Mouse (Mus musculus) spleen, adult 2 months (tissue): ENCODE results near the gene Pcbp3. TPM values are rescaled to one million over a fixed set of nuclear protein-coding genes. Genes with fewer than 3 reads are reported as not detected.

Experiments used
- DNase-seq, 2 experiments: peaks; one replicate each; pipeline versions ENCODE4 v3.0.0 to v3.0.0-alpha.2; 2012 to 2021; ENCODE audit warnings: low spot score in 2 of 2, low read depth in 1 of 2
- H3K27ac ChIP-seq: fragments of 200-500 bp; 2 replicates; pipeline ENCODE4 v1.5.1; 2012; ENCODE audit warnings: low read length, inconsistent platforms; ENCODE audit not compliant: insufficient read depth
- H3K27me3 ChIP-seq: fragments of 200-500 bp; 2 replicates; pipeline ENCODE4 v1.6.1; 2012; ENCODE audit warnings: mild to moderate bottlenecking, moderate library complexity, low read length, inconsistent platforms; ENCODE audit not compliant: control insufficient read depth, insufficient read depth
- H3K36me3 ChIP-seq: fragments of 200-500 bp; 2 replicates; pipeline ENCODE4 v1.6.1; 2012; ENCODE audit warnings: mild to moderate bottlenecking, low read length, inconsistent platforms; ENCODE audit not compliant: control insufficient read depth, insufficient read depth
- H3K4me1 ChIP-seq: fragments of 200-500 bp; 2 replicates; pipeline ENCODE4 v1.6.1; 2011; ENCODE audit warnings: inconsistent platforms; ENCODE audit not compliant: control insufficient read depth, insufficient read depth, insufficient read length
- H3K4me3 ChIP-seq: fragments of 200-500 bp; 2 replicates; pipeline ENCODE4 v1.5.1; 2011; ENCODE audit warnings: mild to moderate bottlenecking, inconsistent platforms; ENCODE audit not compliant: insufficient read depth, insufficient read length; ENCODE audit errors: extremely low read depth
- CTCF ChIP-seq: fragments of 200-500 bp; IDR thresholded peaks from 2 replicates; pipeline ENCODE4 v1.5.1; 2011; ENCODE audit warnings: mild to moderate bottlenecking, inconsistent platforms; ENCODE audit not compliant: insufficient read depth, insufficient read length, insufficient replicate concordance; ENCODE audit errors: extremely low read depth
- POLR2A ChIP-seq: fragments of 200-500 bp; IDR thresholded peaks from 2 replicates; pipeline ENCODE4 v1.6.1; 2011; ENCODE audit warnings: low read depth, low read length, inconsistent platforms
- WGBS: fragments of 180-500 bp; shearing (Covaris S2); methylation state at CpG from one replicate; pipeline ENCODE4 v1.1.7; 2018; 5-methylcytosine and 5-hydroxymethylcytosine counted together
- polyA plus RNA-seq: library from polyadenylated mRNA; depleted of rRNA; stranded (reverse); fragments of >200 nt; gene quantifications from 2 replicates; pipeline ENCODE4 v1.2.3, GENCODE M21; 2012

The Pcbp3 gene
- polyA plus RNA-seq, 1 experiment, result 3.8 TPM

DNA sequence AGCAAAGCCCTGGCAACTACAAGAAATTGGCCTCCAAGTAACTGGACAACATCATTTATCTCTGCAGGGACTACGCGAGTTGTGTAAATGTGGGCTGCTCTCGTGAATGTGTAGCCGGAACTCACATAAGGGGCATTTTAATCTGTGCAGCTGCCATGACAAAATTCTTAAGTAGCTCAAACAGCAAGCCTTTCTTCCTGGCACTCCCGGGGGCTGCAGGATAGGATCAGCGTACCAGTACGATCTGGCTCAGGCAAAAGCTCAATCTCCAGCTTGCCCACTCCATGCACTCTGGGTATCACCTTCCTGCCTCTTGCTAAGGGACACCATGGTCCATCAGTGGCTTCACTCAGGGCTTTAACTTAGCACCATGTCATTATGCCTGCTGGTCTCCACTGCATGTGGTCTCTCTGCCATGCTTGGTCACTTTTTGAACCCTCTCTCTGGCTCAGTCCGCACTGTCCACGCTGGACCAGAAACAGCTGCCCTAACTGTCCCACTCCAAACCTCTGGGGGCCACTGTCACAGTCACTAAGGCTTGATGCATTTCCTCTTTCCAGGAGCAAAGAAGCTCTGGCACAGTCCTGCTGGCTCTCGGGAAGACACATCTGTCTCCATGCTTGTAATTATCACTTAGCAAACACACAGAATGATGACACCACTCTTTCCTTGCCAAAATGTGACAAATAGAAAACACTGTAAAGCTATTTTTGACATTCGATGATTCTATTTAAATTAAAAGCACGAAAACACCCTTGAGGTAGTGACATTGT lies 102.1 kb downstream of the Pcbp3 start:
- H3K36me3 ChIP-seq, result no peaks in the 10 kb centered on the region
- 86% methylated on average over 12 of the region's 12 CpGs for WGBS
- no peak overlapping the region for H3K27ac ChIP-seq
- no peak for TF ChIP-seq CTCF
- TF ChIP-seq POLR2A, result no peak
- H3K27me3 ChIP-seq, result no peaks in the 10 kb centered on the region
- no peak for DNase-seq
- no peaks in the 10 kb centered on the region; the same call in 1 of the 2 replicates for H3K4me1 ChIP-seq
- no peak overlapping the region for H3K4me3 ChIP-seq

DNA sequence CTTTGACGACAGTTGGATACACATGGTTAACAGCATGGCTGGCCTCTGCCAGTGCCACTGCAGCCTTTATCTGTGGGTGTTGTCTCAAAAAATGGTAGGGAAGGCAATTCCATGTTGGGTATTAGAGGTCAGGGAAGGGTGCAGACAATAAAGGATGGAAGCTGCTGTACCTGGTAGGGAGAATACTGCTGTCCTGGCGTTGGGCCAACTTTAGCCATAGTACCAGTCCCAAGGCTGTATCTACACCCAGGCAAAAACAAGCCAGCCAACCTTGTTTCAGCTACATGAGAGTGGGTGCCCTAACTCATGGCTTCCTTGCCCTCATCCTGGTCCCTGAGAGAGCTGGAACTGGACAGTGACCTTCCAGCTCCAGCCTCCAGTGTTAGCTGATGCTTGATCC lies 103.8 kb downstream of the Pcbp3 start:
- no peaks in the 10 kb centered on the region; the same call in 1 of the 2 replicates for H3K4me1 ChIP-seq
- WGBS, result 99% methylated on average over 2 of the region's 2 CpGs

GRCm38 (mm10) chr10:76846480-76846879 lies 115.2 kb downstream of the Pcbp3 start:
- WGBS, result 89% methylated on average over 5 of the region's 5 CpGs
- Histone ChIP-seq H3K36me3 (no peaks in the 10 kb centered on the region), H3K4me3 (no peak overlapping the region), H3K27me3 (no peaks in the 10 kb centered on the region), H3K4me1 (no peaks in the 10 kb centered on the region), H3K27ac (no peak overlapping the region)
- DNase-seq, result no peak
- no peak for TF ChIP-seq POLR2A
- no peak for TF ChIP-seq CTCF

More for the DNA sequence above, 103.8 kb downstream of the Pcbp3 start:
- H3K36me3 ChIP-seq, result no peaks in the 10 kb centered on the region
- no peak for DNase-seq
- H3K4me3 ChIP-seq, result no peak overlapping the region
- no peak overlapping the region for H3K27ac ChIP-seq
- H3K27me3 ChIP-seq, result no peaks in the 10 kb centered on the region
- no peak for TF ChIP-seq POLR2A
- TF ChIP-seq CTCF, result no peak

DNA sequence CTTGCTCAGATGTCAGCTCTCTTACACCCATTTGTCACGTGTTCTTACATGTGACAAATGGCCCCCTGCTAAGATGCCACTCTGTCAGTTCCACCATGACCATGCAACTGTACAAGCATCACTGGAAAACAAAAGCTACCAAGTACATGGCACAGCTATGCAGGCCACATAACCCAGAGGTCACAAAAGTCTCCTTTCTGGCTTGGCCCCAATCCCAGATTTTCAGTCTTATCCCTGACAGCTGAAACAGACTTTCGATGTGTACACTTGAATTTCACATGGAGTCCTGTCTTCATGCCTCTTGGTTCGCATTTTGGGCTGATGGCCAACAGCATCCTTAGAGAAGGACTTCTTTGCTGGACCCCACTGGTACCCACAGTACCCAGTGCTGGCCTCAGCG lies 116.8 kb downstream of the Pcbp3 start:
- no peaks in the 10 kb centered on the region for H3K4me1 ChIP-seq
- WGBS, result 83% methylated on average over 4 of the region's 4 CpGs
- TF ChIP-seq CTCF (no peak), POLR2A (no peak)
- no peaks in the 10 kb centered on the region for H3K36me3 ChIP-seq
- H3K4me3 ChIP-seq, result no peak overlapping the region
- no peaks in the 10 kb centered on the region for H3K27me3 ChIP-seq
- no peak for DNase-seq
- no peak overlapping the region for H3K27ac ChIP-seq

DNA sequence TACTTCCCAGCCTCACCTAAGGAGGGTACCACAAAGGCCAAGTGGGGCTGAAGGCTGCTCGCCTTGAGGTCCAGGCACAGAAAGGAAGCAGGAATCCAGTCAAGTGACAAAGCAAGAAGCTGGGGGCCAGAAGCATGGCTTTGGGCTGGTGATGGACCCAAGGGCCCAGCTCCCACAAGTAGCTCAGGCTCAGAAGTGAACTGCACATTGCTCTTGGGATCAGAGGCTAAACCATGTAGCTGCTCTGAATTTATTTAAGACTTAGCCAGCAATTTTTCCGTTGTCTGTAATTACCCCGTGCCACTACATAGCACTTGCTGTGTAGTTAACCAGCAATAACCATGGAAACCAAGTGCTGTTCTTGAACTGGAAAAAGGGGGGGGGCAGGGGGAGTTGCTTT lies 117.3 kb downstream of the Pcbp3 start:
- H3K4me3 ChIP-seq, result no peak overlapping the region
- H3K27ac ChIP-seq, result no peak overlapping the region
- DNase-seq, result no peak
- no peaks in the 10 kb centered on the region for H3K27me3 ChIP-seq
- WGBS, result 83% methylated on average over 3 of the region's 3 CpGs
- no peak for TF ChIP-seq CTCF
- no peak for TF ChIP-seq POLR2A
- no peaks in the 10 kb centered on the region for H3K36me3 ChIP-seq
- H3K4me1 ChIP-seq, result no peaks in the 10 kb centered on the region

DNA sequence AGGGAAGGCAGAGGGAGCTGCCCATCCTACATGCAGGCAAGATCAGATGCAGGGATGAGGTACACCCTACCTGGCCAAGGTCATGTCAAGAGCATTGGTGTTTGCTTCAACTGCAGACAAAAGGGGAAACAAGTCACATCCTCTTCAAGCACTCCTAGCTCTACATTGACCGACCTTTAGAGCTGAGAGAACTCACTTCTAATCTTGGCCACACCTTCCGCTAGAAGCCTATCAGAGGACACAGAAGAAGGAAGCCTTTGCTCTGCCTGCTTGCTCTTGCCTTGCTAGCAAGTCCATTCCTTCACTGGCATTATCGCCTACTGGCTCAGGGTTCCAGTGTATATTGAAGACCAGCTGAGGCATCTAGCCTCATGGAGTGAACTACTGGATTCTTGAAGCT lies 119.6 kb downstream of the Pcbp3 start:
- 76% methylated on average over 3 of the region's 3 CpGs for WGBS
- DNase-seq, result no peak

DNA sequence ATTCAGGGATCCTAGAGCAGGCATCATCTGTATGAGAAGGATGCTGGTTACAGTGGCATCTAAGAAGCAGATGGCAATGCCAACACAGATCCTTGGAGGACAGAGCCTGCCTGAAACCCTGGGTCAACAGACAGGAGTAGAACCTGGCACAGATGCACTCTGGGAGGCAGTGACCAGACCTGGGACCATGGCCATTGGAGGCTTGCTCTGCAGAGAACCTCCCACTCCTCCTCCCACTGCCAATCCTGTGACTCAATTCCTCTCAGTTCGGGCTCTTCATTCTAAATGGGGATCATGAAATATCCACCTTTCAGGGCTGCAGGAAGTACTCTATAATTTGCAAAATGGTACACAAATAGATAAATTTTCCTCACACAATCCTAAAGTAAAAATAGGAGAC lies 120.5 kb downstream of the Pcbp3 start:
- Histone ChIP-seq H3K4me1 (no peaks in the 10 kb centered on the region), H3K4me3 (no peak overlapping the region), H3K36me3 (no peaks in the 10 kb centered on the region), H3K27ac (no peak overlapping the region), H3K27me3 (no peaks in the 10 kb centered on the region)
- DNase-seq, result no peak
- TF ChIP-seq CTCF (no peak), POLR2A (no peak)
- 83% methylated on average over 1 of the region's 1 CpGs for WGBS

More for the DNA sequence above, 119.6 kb downstream of the Pcbp3 start:
- TF ChIP-seq CTCF, result no peak
- no peak for TF ChIP-seq POLR2A
- H3K27me3 ChIP-seq, result no peaks in the 10 kb centered on the region
- no peak overlapping the region for H3K27ac ChIP-seq
- H3K36me3 ChIP-seq, result no peaks in the 10 kb centered on the region
- H3K4me1 ChIP-seq, result no peaks in the 10 kb centered on the region
- no peak overlapping the region for H3K4me3 ChIP-seq
